Mouse (Mus musculus): ENCODE results near the gene Rmnd1.

- TF ChIP-seq TAL1 (IDR thresholded peaks at IDR 0.05; ENCODE audit: low read length) (no peak), GATA1 (IDR thresholded peaks at IDR 0.05; ENCODE audit: low read length) (no peak)
Observed at GRCm38 (mm10) chr10:4374239-4374638, 57.9 kb downstream of the Rmnd1 start.

Data from erythroblast, embryonic 14.5 days (primary cell).